Mouse (Mus musculus) gastrocnemius, postnatal 4 days (tissue): ENCODE results near the gene Comtd1. TPM values are rescaled to one million over a fixed set of nuclear protein-coding genes. Genes with fewer than 3 reads are reported as not detected.

Experiments
- DNase-seq, 2 experiments: peaks; one replicate each; pipeline ENCODE4 v3.0.0; 2021 to 2022; ENCODE audit warnings: low spot score in 2 of 2, mixed read lengths in 2 of 2
- total RNA-seq, 2 experiments: library from RNA; stranded (reverse); gene quantifications; 2 replicates each; pipeline ENCODE4 v1.2.3; 2021

Comtd1 gene
- total RNA-seq, 2 experiments from 2014 or later: 10.3 to 13.9 TPM

GRCm38 (mm10) chr14:21806631-21807160 lies 42.1 kb downstream of the Comtd1 start:
- no peak for DNase-seq

- DNase-seq: no peak
These were observed 42.6 kb downstream of the Comtd1 start for GRCm38 (mm10) chr14:21806203-21806602.

- DNase-seq: no peak
These were observed 46.1 kb downstream of the Comtd1 start for GRCm38 (mm10) chr14:21802543-21803206.

GRCm38 (mm10) chr14:21801624-21802023 lies 47.2 kb downstream of the Comtd1 start:
- DNase-seq: no peak

GRCm38 (mm10) chr14:21800641-21801040 lies 48.1 kb downstream of the Comtd1 start:
- DNase-seq: no peak

Other genes with a start within 250 kb of the Comtd1 start
- gene Dupd1, start 134.4 kb downstream of the Comtd1 start, total RNA-seq: 10 to 100 TPM; 21.4 to 27.1 TPM
- gene Samd8, start 98.4 kb downstream of the Comtd1 start, total RNA-seq: 10 to 100 TPM; 22.4 to 22.8 TPM
- gene Dusp13, start 97.8 kb downstream of the Comtd1 start, total RNA-seq: 10 to 100 TPM; 15.0 to 15.6 TPM
- gene Vdac2, start 23.7 kb downstream of the Comtd1 start, total RNA-seq: 100 to 1,000 TPM; 266 to 297 TPM
- gene Zfp503, start 140.6 kb upstream of the Comtd1 start, total RNA-seq: 10 to 100 TPM; 14.0 to 15.6 TPM
- gene Lrmda, start 170.7 kb upstream of the Comtd1 start, total RNA-seq: 1 to 10 TPM; 1.5 to 1.9 TPM